Mouse (Mus musculus): ENCODE data around the gene Traf3ip1. TPM values are rescaled to one million over a fixed set of nuclear protein-coding genes. Genes with fewer than 3 reads are reported as not detected.

The Traf3ip1 gene
- polyA plus RNA-seq, 2 experiments, result 5.1 to 16.7 TPM

DNA sequence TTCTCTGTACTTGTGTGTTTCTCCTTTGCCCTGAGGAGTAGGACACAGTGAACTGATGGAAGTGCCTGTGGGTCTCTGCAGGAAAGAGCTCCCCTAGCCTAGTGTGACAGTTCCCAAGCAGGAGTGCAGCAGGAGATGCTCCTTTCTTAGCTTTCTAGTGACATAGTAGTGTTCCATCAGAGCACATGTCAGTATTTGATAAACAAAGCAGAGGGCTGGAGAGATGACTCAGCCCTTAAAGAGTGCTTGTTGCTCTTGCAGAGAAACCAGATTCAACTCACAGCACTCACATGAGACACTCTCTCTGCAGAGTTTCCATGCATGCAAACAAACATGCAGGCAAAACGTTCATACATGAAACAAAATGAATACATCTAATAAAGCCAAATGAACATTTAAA lies 50.8 kb downstream of the Traf3ip1 start:
- H3K4me3 ChIP-seq (replicated peaks; ENCODE audit: low read length), result no peak overlapping the region
- H3K9ac ChIP-seq (ENCODE audit: low read depth, low read length, severe bottlenecking), result no peak overlapping the region
- no peak for TF ChIP-seq POLR2A (IDR thresholded peaks at IDR 0.05; ENCODE audit: borderline replicate concordance, extremely low read depth, insufficient read depth, insufficient read length)
- H3K36me3 ChIP-seq (ENCODE audit: control insufficient read depth, insufficient read depth, low read length), result peaks cover 35% of the 10 kb centered on the region
- H3K4me1 ChIP-seq (ENCODE audit: control insufficient read depth, insufficient read depth, low read length), result peaks cover 8% of the 10 kb centered on the region
- DNase-seq (ENCODE audit: low spot score), result no peak
- no peaks in the 10 kb centered on the region for H3K9me3 ChIP-seq (ENCODE audit: control insufficient read depth, low read length)
- no peak overlapping the region for H3K4me2 ChIP-seq (replicated peaks; ENCODE audit: low read depth, low read length, severe bottlenecking)
- ATAC-seq (ENCODE audit: low FRiP score, low read depth), result no peak
- H3K27me3 ChIP-seq (ENCODE audit: control insufficient read depth, insufficient read depth, low read length), result no peaks in the 10 kb centered on the region
- WGBS, result 69% methylated on average over 1 of the region's 1 CpGs
- no peak overlapping the region for H3K27ac ChIP-seq (replicated peaks; ENCODE audit: low read depth, low read length)

DNA sequence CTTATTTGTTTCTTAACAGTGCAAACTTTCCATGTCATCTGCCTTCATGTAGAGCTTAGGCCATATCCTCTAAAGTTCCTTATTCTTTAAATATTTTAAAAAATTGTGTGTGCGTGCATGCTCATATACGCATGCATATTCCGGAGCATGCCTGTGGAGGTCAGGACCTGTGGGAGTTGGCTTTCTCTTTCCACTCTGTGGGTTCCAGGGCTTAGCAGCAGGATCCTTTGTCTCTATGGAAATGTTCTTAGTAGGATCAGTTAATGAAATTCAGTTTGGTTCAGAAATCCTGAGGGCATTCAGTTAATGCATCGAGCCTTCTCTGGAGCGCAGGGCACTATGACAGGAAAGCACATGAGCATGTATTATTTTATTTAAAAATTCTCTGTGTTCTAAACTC lies 53.1 kb downstream of the Traf3ip1 start:
- no peaks in the 10 kb centered on the region for H3K9me3 ChIP-seq (ENCODE audit: control insufficient read depth, low read length)
- no peak overlapping the region for H3K9ac ChIP-seq (ENCODE audit: low read depth, low read length, severe bottlenecking)
- no peak for DNase-seq (ENCODE audit: low spot score)
- 97% methylated on average over 5 of the region's 5 CpGs for WGBS
- no peak overlapping the region for H3K4me3 ChIP-seq (replicated peaks; ENCODE audit: low read length)
- no peak for ATAC-seq (ENCODE audit: low FRiP score, low read depth)
- H3K4me1 ChIP-seq (ENCODE audit: control insufficient read depth, insufficient read depth, low read length), result no peaks in the 10 kb centered on the region; the same call in 1 of the 2 replicates
- H3K27me3 ChIP-seq (ENCODE audit: control insufficient read depth, insufficient read depth, low read length), result no peaks in the 10 kb centered on the region
- H3K36me3 ChIP-seq (ENCODE audit: control insufficient read depth, insufficient read depth, low read length), result peaks cover 44% of the 10 kb centered on the region
- no peak for TF ChIP-seq POLR2A (IDR thresholded peaks at IDR 0.05; ENCODE audit: borderline replicate concordance, extremely low read depth, insufficient read depth, insufficient read length)
- no peak overlapping the region for H3K27ac ChIP-seq (replicated peaks; ENCODE audit: low read depth, low read length)
- no peak overlapping the region for H3K4me2 ChIP-seq (replicated peaks; ENCODE audit: low read depth, low read length, severe bottlenecking)

- H3K27ac ChIP-seq (replicated peaks; ENCODE audit: low read depth, low read length), result no peak overlapping the region
- H3K4me2 ChIP-seq (replicated peaks; ENCODE audit: low read depth, low read length, severe bottlenecking), result no peak overlapping the region
- H3K9me3 ChIP-seq (ENCODE audit: control insufficient read depth, low read length), result no peaks in the 10 kb centered on the region
- H3K27me3 ChIP-seq (ENCODE audit: control insufficient read depth, insufficient read depth, low read length), result no peaks in the 10 kb centered on the region
- no peak overlapping the region for H3K4me3 ChIP-seq (replicated peaks; ENCODE audit: low read length)
- H3K4me1 ChIP-seq (ENCODE audit: control insufficient read depth, insufficient read depth, low read length), result no peaks in the 10 kb centered on the region; the same call in 1 of the 2 replicates
- H3K36me3 ChIP-seq (ENCODE audit: control insufficient read depth, insufficient read depth, low read length), result peaks cover 48% of the 10 kb centered on the region
- 74% methylated on average over 2 of the region's 2 CpGs for WGBS
- no peak overlapping the region for H3K9ac ChIP-seq (ENCODE audit: low read depth, low read length, severe bottlenecking)
- no peak for DNase-seq (ENCODE audit: low spot score)
- TF ChIP-seq POLR2A (IDR thresholded peaks at IDR 0.05; ENCODE audit: borderline replicate concordance, extremely low read depth, insufficient read depth, insufficient read length), result no peak
- no peak for ATAC-seq (ENCODE audit: low FRiP score, low read depth)
Measured at GRCm38 (mm10) chr1:91549073-91549472, 54.6 kb downstream of the Traf3ip1 start.

DNA sequence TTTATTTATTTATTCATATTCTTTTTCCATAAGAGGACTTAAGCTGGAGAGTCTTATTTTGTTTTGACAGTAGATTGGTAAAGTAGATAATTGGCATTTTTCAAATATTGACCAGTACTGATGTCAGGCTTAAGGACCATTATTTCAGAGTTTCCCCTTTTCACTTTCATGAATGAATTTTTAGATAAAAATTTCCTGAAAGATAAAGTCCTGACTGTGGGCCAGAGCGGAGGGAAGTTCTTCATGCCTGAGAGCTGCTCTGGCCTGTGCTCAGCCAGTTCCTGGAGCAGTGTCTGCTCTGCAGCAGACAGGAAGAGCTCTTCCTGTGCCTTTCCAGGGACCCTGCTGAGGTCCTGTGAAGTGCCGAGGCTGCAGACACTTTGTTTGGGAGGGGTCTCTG lies 62.7 kb downstream of the Traf3ip1 start:
- 63% methylated on average over 2 of the region's 2 CpGs for WGBS
- Histone ChIP-seq H3K4me2 (replicated peaks; ENCODE audit: low read depth, low read length, severe bottlenecking) (no peak overlapping the region), H3K9me3 (ENCODE audit: control insufficient read depth, low read length) (no peaks in the 10 kb centered on the region), H3K4me1 (ENCODE audit: control insufficient read depth, insufficient read depth, low read length) (peaks cover 3% of the 10 kb centered on the region), H3K27me3 (ENCODE audit: control insufficient read depth, insufficient read depth, low read length) (no peaks in the 10 kb centered on the region), H3K36me3 (ENCODE audit: control insufficient read depth, insufficient read depth, low read length) (peaks cover 31% of the 10 kb centered on the region), H3K9ac (ENCODE audit: low read depth, low read length, severe bottlenecking) (no peak overlapping the region), H3K4me3 (replicated peaks; ENCODE audit: low read length) (no peak overlapping the region), H3K27ac (replicated peaks; ENCODE audit: low read depth, low read length) (no peak overlapping the region)
- no peak for TF ChIP-seq POLR2A (IDR thresholded peaks at IDR 0.05; ENCODE audit: borderline replicate concordance, extremely low read depth, insufficient read depth, insufficient read length)
- DNase-seq (ENCODE audit: low spot score), result no peak
- ATAC-seq (ENCODE audit: low FRiP score, low read depth), result no peak

GRCm38 (mm10) chr1:91561226-91561625 lies 66.8 kb downstream of the Traf3ip1 start:
- no peak for TF ChIP-seq POLR2A (IDR thresholded peaks at IDR 0.05; ENCODE audit: borderline replicate concordance, extremely low read depth, insufficient read depth, insufficient read length)
- DNase-seq (ENCODE audit: low spot score), result no peak
- Histone ChIP-seq H3K9ac (ENCODE audit: low read depth, low read length, severe bottlenecking) (no peak overlapping the region), H3K4me3 (replicated peaks; ENCODE audit: low read length) (no peak overlapping the region), H3K4me1 (ENCODE audit: control insufficient read depth, insufficient read depth, low read length) (peaks cover 23% of the 10 kb centered on the region), H3K36me3 (ENCODE audit: control insufficient read depth, insufficient read depth, low read length) (peaks cover 3% of the 10 kb centered on the region; the same call in 1 of the 2 replicates), H3K4me2 (replicated peaks; ENCODE audit: low read depth, low read length, severe bottlenecking) (no peak overlapping the region), H3K27ac (replicated peaks; ENCODE audit: low read depth, low read length) (no peak overlapping the region), H3K9me3 (ENCODE audit: control insufficient read depth, low read length) (no peaks in the 10 kb centered on the region), H3K27me3 (ENCODE audit: control insufficient read depth, insufficient read depth, low read length) (no peaks in the 10 kb centered on the region)
- ATAC-seq (ENCODE audit: low FRiP score, low read depth), result no peak
- WGBS, result 84% methylated on average over 6 of the region's 6 CpGs

All from limb, embryonic 14.5 days (tissue).